Mouse (Mus musculus): ENCODE measurements around the gene Lgalsl.

The Lgalsl gene

DNA sequence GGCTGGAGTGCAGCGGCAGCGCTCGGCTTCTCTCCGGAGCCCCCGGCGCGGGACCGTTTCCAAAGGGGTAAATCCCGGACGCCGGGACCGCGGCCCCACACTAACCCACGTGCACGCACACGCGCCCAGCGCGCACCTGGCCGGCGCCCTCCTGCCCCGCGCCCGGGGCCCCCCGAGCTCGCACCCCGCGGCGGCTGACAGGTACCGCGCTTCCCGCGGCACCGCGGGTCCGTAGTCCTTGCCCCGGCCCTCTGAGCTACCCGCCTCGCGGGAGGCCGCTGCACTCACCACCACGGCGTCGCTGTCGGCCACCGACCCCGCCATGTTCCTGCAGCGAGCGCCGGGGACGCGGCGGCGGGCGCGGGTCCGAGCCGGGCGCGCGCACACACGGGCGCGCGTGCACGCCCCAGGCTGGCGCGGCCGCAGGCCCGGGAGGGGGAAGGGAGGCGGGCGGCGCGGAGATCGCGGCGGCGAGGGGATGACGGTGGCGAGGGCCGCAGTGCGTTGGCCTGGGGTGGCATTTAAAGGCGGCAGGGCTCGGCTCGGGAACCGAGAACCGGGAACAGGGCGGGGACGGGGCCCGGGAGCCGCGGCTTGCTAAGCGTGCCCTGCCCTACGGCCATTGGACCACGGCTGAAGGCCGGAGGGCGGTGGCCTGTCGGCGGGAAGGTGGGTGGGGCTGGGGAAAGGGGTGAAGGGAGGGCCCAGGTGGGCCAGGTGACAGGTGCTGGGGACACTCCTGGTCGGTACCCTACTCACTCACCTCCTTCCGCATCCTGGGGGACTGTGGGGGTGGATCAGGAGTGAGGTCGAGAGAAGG is at the start of gene Lgalsl:
Lgalsl (minus strand) TSS at position 371 of the 820 bp plus-strand sequence.
- DNase-seq (ENCODE audit: low spot score): peak; percentile 74

DNA sequence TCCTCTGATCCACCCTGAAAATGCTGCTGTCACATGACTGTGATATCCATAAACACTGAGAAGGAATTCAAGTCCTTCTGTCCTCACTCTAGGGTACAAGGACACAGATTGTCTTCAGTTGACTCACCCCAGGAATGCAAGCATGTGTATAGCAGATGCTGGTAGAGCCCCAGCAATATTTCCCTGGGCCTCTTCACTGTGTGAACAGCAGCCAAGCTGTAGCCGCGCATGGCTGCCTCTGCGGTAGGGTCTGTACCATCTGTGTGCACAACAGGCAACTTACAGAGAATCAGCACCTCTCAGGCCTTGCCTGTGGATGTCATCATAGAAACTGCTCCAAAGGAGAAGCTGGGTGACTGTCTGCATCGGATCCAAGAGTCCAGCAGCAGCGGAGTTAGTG is 47.8 kb upstream of the Lgalsl start:
- DNase-seq (ENCODE audit: low spot score): no peak

DNA sequence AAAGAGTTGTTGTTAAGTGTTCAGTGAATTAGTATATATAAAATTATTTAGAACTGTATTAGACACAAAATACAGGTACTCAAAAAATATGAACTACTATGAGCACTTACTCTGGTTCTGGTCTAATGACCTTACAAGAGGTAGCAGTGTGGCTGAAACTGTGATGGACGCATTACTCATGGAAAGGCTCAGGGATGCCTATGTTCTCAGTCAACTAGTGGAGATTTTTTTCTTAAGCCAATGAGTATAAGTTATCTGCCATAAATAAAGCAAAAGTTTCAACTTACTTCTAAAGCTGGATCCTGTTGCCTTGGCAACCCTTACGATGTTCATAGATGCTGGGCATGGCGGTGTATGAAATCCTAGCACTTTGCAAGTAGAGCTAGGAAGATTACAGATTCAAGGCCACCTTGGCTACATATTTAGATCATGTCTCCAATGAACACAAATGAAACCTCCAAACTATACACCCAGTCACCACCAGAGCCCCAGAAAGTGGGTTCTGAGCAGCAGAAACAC is 46.8 kb upstream of the Lgalsl start:
- DNase-seq (ENCODE audit: low spot score): no peak

DNA sequence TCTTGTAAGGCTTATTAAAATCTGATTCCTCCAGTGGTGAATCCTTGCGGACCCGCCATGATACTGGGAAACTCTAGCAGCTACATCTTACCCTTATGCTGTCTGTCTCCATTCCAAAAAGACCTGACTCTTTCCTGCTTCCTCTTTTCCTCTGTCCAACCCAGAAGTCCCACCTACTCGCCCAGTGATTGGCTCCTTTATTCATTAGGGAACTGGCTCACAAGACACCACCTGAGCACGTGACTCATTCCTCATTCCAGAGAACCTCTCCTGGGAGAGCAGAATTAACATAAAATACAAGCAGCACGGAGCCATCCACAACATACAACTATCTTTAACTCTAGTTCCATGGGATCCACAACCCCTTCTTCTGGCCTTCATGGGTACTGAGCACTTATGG is 42.5 kb upstream of the Lgalsl start:
- no peak for DNase-seq (ENCODE audit: low spot score)

GRCm38 (mm10) chr11:20872911-20873310 is 42.1 kb upstream of the Lgalsl start:
- DNase-seq (ENCODE audit: low spot score): peak; percentile 25

- no peak for DNase-seq (ENCODE audit: low spot score)
Observed at GRCm38 (mm10) chr11:20872444-20872843, 41.6 kb upstream of the Lgalsl start.

DNA sequence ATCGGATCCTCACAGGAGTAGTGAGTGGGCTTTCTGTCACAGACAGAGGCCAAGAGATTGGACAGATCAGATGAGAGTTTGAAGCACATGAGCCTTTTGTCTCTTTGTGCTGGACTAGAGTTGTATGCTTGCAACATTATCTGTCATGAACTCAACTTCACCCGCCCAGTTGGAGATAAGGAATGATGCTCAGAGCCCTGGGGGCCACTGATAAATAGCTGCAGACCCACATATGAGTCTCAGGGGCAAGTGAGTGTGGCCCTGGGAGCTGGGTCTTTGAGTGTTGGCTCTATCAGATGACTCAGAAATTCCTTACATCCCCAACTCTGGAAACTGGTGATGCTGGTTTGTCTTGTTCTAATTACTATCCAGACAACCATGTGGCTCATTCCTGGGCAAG is 39.1 kb upstream of the Lgalsl start:
- DNase-seq (ENCODE audit: low spot score): no peak

GRCm38 (mm10) chr11:20865450-20865849 is 34.6 kb upstream of the Lgalsl start:
- DNase-seq (ENCODE audit: low spot score): no peak

GRCm38 (mm10) chr11:20864647-20865046 is 33.8 kb upstream of the Lgalsl start:
- DNase-seq (ENCODE audit: low spot score): no peak

- DNase-seq (ENCODE audit: low spot score): no peak
Observed at GRCm38 (mm10) chr11:20862101-20862500, 31.2 kb upstream of the Lgalsl start.

GRCm38 (mm10) chr11:20860351-20860750 is 29.5 kb upstream of the Lgalsl start:
- DNase-seq (ENCODE audit: low spot score): no peak

DNA sequence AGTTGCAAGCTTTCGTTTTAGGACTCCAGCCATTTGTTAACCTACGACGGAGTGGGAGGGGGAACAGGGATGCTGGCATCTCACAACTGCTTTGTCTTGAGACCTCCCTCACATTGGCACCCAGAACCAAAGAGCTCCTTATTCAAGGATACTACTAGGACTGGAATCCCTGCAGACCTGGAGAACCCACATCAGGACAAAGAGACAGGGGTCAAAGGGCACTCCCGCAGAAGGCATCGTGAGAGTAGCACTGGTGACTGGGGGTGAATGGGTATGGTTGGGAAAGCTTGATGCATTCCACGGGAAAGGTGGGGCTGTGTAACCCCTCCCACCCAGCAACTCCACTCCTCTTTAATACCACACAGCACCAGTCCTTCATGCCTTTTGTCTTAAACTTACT is 29.0 kb upstream of the Lgalsl start:
- DNase-seq (ENCODE audit: low spot score): no peak

DNA sequence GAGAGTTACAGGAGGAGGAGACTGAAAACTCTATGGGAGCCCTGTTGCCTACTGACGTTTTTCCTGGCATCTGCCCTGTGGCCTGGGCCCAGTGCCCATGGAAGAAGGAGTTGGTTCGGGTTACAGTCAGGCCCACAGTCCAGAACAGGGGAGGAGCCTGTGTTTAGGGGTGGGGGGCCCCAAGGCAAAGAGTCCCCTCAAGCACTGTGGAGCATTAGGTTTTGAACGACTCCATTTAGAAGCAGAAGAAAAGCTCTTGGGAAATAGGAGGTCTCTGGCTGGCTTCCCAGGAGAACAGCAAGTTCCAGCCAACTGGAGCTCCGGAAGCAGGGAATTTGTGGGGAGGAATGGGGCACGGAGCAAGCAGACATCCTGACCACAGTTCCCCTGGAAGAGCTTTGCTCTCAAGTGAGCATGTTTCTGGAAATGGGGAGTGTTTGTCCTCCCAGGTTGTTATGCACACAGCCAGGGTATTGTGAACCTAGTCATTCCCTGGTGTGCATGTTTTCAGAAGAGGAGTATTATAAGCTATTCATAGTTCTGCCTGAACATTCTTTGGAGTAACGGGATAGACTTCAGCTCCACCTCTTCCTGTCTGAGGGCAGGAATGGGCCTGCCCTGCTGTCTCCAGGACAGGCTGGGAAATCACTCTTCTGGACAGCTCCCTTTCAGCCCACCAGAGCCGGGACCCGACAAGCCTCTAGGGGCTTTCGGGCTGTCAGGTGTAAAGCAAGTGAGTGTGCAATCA is 28.2 kb upstream of the Lgalsl start:
- DNase-seq (ENCODE audit: low spot score): peak; percentile 81

GRCm38 (mm10) chr11:20857921-20858320 is 27.1 kb upstream of the Lgalsl start:
- DNase-seq (ENCODE audit: low spot score): no peak

DNA sequence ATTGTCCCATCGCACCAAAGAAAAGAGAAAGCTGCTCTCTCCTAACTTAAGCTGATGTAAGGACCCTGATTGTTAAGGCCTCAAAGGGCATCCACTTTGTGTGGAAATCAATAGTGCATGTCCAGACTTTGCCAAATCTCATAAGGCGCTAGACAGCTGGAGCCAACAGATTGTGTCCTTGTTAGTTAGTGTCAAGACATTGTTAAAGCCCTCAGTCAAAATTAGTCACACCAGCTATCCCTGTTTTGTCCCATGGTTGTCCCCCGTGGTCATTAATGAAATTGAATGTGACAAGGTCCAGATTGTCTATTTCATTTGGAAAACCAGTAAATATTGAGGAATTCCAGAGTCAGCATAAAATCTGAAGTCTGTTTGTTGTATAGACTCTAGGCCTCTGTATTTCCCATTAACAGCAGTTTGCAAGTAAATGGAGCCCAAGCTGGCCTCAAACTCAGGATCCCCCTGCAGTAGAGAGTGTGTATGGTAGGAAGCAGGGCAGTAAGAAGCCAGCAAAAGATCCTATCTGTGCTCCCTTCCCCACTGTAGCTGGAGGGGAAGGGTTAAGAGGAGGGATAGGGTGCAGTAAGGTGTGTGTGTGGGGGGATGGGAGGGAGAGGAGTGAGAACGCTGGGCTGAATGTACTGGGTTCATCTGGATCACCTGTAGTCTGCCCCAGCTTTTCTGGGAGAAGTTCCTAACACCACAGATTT is 23.3 kb upstream of the Lgalsl start:
- no peak for DNase-seq (ENCODE audit: low spot score)

DNA sequence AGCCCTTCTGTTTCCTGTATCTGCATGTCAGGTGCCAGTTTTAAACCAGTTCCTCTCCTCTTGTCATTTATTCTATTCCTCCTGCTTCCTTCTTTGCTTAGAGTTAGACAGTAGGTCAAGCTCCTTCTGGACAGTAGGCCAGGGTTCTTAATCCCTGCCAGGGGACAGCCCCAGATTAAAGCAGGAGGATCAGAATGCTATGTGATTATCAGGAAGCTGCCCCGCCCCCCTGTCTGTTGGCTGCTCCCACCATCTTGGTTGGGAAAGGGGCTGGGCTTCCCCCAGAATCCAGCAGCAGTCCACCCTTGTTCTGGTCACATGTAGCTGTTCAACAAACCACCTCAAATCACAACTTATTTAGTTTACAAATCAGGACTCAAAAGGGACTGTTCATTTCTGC is 19.3 kb upstream of the Lgalsl start:
- no peak for DNase-seq (ENCODE audit: low spot score)

GRCm38 (mm10) chr11:20849403-20849802 is 18.5 kb upstream of the Lgalsl start:
- DNase-seq (ENCODE audit: low spot score): no peak

- DNase-seq (ENCODE audit: low spot score): no peak
Observed at GRCm38 (mm10) chr11:20837366-20837765, 6.5 kb upstream of the Lgalsl start.

GRCm38 (mm10) chr11:20831600-20832137 is 813 bp upstream of the Lgalsl start:
- DNase-seq (ENCODE audit: low spot score): no peak

DNA sequence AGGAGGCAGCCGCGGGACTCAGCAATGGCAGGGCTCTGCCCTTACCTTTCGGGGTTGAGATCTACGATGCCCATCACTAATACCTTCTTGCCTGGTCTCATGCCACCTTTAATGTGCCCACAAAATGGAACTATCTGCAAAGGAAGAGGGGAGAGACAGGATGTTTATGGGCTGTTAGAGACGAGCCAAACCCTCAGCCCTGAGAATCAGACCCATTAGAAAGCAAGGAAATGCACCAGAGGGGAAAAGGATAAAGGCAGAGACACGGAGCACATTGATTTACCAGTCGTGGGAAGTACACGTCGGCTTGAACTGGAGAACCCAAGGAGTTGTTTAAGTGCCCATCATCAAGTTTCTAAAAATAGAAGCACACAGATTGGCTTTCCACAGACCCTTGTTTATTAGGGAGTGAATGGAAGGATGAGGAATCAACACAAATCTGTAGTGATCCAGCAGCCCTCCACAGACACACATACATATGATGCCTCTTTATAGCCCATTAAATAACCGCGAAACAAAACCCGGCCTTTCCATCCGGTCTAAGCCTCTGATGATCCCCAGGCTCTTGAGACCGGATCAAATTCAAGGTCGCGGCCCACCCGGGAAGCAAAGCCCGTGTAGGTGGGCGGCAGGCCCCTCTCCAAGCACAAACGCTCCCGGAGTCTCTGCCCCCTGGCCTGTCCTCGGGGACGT is 717 bp downstream of the Lgalsl start:
- DNase-seq (ENCODE audit: low spot score): no peak

DNA sequence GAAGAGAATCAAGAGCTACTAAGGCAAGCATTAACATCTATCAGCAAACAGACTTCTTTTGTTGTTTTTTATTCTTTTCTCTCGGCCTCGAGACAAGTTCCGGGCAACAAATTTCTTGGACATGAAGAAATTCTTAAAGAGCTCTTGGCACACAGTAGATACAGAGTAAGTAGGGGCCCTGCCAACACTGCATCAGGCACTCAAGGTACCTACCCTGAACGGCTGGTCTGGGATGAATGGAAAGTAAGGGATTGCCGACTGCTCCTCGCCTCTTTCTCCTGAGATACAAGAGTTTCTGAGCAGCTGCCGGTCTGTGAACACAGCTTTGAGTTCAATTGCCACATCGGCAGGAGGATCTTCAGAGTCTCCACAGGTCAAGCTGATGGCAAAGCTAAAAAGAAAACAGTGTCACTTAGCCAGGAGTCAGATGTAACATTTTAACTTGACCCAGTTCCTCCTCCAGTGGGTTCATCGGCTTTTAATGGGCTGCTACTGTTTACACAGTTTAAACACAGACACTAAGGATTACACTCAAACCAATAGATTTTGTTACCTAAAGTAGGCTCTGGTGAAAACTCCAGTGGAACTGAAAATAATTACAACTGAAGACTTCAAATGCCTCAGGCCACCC is 1.7 kb downstream of the Lgalsl start:
- no peak for DNase-seq (ENCODE audit: low spot score)
